Mouse (Mus musculus) small intestine, adult 2 months (tissue): ENCODE results near the gene 1700030J22Rik.

ENCODE experiments used
- CTCF ChIP-seq: fragments of 200-500 bp; IDR thresholded peaks from 2 replicates; pipeline ENCODE4 v1.5.1; 2012; ENCODE audit warnings: low read depth, mild to moderate bottlenecking, control low read depth, inconsistent platforms, low read length, moderate library complexity, mixed read lengths; ENCODE audit not compliant: insufficient replicate concordance, insufficient read length; ENCODE audit errors: extremely low read depth
- POLR2A ChIP-seq: fragments of 200-500 bp; IDR thresholded peaks from 2 replicates; pipeline ENCODE4 v1.6.1; 2012; ENCODE audit warnings: low read depth, mild to moderate bottlenecking, control low read depth, inconsistent platforms, low read length, moderate library complexity

DNA sequence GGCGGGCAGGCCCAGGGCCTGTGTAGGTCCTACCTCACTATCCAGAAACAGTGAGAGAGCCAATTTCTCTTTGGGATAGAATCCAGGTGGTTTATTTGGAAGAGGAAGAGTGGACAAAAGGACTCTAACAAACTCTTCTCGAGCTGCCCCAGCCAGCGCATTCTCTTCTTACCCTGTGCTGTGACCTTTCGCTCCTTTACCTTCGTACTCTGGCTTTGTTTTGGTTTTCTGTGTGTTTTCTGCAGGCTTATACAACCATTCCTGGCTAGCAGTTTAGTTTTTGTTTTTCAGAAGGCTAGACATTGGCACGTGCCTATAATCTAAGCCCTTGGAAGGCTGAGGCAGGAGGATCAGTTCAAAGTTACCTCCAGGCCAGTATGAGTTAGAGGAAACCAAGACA, 9.2 kb downstream of the 1700030J22Rik start:
- TF ChIP-seq POLR2A (no peak), CTCF (no peak)
